Mouse (Mus musculus): ENCODE measurements around the gene Gm42715. TPM values are rescaled to one million over a fixed set of nuclear protein-coding genes. Genes with fewer than 3 reads are reported as not detected.

The Gm42715 gene
- total RNA-seq, 2 experiments from 2014 or later: 19.6 to 20.2 TPM

Small RNA genes within 50 kb of the gene (microRNA-seq; reads per million reads assigned to microRNA genes)
- not detected for gene Gm47278
- not detected for gene Mir7060

Other genes with a start within 250 kb of the Gm42715 start
- gene Sephs2, start 245.5 kb upstream of the Gm42715 start, total RNA-seq (2021): 100 to 1,000 TPM in 1 of 2 experiments, 10 to 100 TPM in 1; 65.9 to 128 TPM
- gene Itgal, start 223.3 kb upstream of the Gm42715 start, total RNA-seq (2021): 1 to 10 TPM; 1.1 to 1.8 TPM
- gene Zfp768, start 174.0 kb upstream of the Gm42715 start, total RNA-seq (2021): 10 to 100 TPM; 25.9 to 26.1 TPM
- gene Zfp747, start 143.5 kb upstream of the Gm42715 start, total RNA-seq (2021): 10 to 100 TPM; 10.7 to 12.2 TPM
- gene 9130019O22Rik, start 132.4 kb upstream of the Gm42715 start, total RNA-seq (2021): 1 to 10 TPM; 4.7 to 5.2 TPM
- 1 to 10 TPM; 8.7 to 9.9 TPM for gene E430018J23Rik, start 126.0 kb upstream of the Gm42715 start, total RNA-seq (2021)
- 1 to 10 TPM; 6.4 to 7.9 TPM for gene Zfp764, start 112.8 kb upstream of the Gm42715 start, total RNA-seq (2021)
- 10 to 100 TPM; 12.7 to 12.8 TPM for gene Zfp688, start 97.5 kb upstream of the Gm42715 start, total RNA-seq (2021)
- gene Zfp689, start 70.4 kb upstream of the Gm42715 start, total RNA-seq (2021): 1 to 10 TPM; 3.8 to 4.4 TPM
- 10 to 100 TPM; 44.3 to 48.3 TPM for gene Prr14, start 60.0 kb upstream of the Gm42715 start, total RNA-seq (2021)
- gene Fbrs, start 40.4 kb upstream of the Gm42715 start, total RNA-seq (2021): 10 to 100 TPM; 56.5 to 66.7 TPM
- 10 to 100 TPM; 83.6 to 95.9 TPM for gene Srcap, start 7.6 kb upstream of the Gm42715 start, total RNA-seq (2021)
- not detected for gene Tmem265, start 41.8 kb downstream of the Gm42715 start, total RNA-seq (2021)
- gene Phkg2, start 53.8 kb downstream of the Gm42715 start, total RNA-seq (2021): 10 to 100 TPM; 35.4 to 43.1 TPM
- 1 to 10 TPM; 7.0 to 7.8 TPM for gene Ccdc189, start 69.0 kb downstream of the Gm42715 start, total RNA-seq (2021)
- 10 to 100 TPM; 55.8 to 60.8 TPM for gene Rnf40, start 69.2 kb downstream of the Gm42715 start, total RNA-seq (2021)
- 10 to 100 TPM; 19.7 to 20.6 TPM for gene Zfp629, start 96.2 kb downstream of the Gm42715 start, total RNA-seq (2021)
- gene Bcl7c, start 189.3 kb downstream of the Gm42715 start, total RNA-seq (2021): 100 to 1,000 TPM in 1 of 2 experiments, 10 to 100 TPM in 1; 63.6 to 103 TPM
- gene Ctf1, start 193.2 kb downstream of the Gm42715 start, total RNA-seq (2021): 1 to 10 TPM; 3.2 to 4.2 TPM
- gene Ctf2, start 212.6 kb downstream of the Gm42715 start, total RNA-seq (2021): not detected
- 10 to 100 TPM; 13.1 to 13.7 TPM for gene Fbxl19, start 225.0 kb downstream of the Gm42715 start, total RNA-seq (2021)

Data from adrenal gland, postnatal 36 days (tissue).